Mouse (Mus musculus) lung, adult 2 months (tissue): ENCODE measurements around the gene Cmtm4. TPM values are rescaled to one million over a fixed set of nuclear protein-coding genes. Genes with fewer than 3 reads are reported as not detected.

Source experiments
- DNase-seq: peaks from one replicate; pipeline ENCODE4 v3.0.0; 2022
- H3K4me1 ChIP-seq: fragments of 200-500 bp; 2 replicates; pipeline ENCODE4 v1.6.1; 2011; ENCODE audit warnings: low read length; ENCODE audit not compliant: control insufficient read depth, insufficient read depth
- H3K4me3 ChIP-seq: fragments of 200-500 bp; replicated peaks from 2 replicates; pipeline ENCODE3; 2011; ENCODE audit warnings: low read depth, mild to moderate bottlenecking, control low read depth, low read length; ENCODE audit errors: extremely low read depth
- CTCF ChIP-seq: fragments of 200-500 bp; IDR thresholded peaks from 2 replicates; pipeline ENCODE4 v1.5.1; 2011; ENCODE audit warnings: mild to moderate bottlenecking, low read length, control low read depth; ENCODE audit not compliant: insufficient read depth
- POLR2A ChIP-seq: fragments of 200-500 bp; IDR thresholded peaks from 2 replicates; pipeline ENCODE4 v1.6.1; 2011; ENCODE audit warnings: low read depth, mild to moderate bottlenecking, control low read depth, low read length, borderline replicate concordance; ENCODE audit errors: extremely low read depth
- WGBS: fragments of 180-500 bp; shearing (Covaris S2); methylation state at CpG from one replicate; pipeline ENCODE4 v1.1.7; 2018; 5-methylcytosine and 5-hydroxymethylcytosine counted together
- polyA plus RNA-seq: library from polyadenylated mRNA; depleted of rRNA; stranded (reverse); fragments of >200 nt; gene quantifications from 2 replicates; pipeline ENCODE4 v1.2.3, GENCODE M21; 2012

The Cmtm4 gene
- polyA plus RNA-seq, 1 experiment, result 22.4 TPM

DNA sequence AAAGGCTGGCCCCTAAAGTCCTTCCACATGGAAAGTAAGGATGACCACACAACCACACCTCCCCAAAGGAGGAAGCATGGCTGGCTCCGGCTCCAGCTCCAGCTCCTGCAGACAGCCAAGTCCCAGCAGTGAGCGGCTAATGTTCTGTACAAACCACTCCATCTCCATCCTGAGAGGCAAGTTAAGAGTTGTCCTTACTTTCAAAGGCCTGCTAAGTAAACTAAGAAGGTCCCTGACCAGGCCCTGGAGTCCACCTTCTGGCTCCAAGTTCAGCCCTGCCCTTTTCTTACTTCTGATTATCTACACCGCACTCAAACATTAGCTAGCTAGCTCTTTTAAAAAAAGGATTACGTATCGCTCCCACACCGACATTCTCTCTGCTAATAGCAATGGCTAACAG, 1.8 kb downstream of the Cmtm4 start:
- peak; percentile 46 for DNase-seq
- 70% methylated on average over 6 of the region's 6 CpGs for WGBS
- Histone ChIP-seq H3K4me1 (0 out of 2 replicates have a peak, but pooled peaks cover 2% of the 10 kb centered on the region), H3K4me3 (no peak overlapping the region)
- no peak for TF ChIP-seq POLR2A
- TF ChIP-seq CTCF, result no peak

DNA sequence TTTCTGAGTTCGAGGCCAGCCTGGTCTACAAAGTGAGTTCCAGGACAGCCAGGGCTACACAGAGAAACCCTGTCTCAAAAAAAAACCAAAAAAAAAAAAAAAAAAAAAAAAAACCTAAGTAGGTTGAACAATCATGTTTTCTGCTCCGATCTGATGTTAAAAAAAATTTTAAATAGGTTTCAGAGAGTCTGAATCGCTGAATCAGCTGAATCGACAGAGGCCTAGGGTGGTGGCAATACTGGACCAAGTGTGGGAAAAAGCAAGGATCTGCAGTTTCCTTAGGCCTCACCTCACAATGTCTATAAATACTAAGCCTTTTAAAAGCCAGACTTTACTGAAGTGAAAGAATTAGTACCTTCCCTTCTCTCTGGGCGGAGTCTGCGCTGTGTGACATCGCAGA, 2.5 kb downstream of the Cmtm4 start:
- WGBS, result 91% methylated on average over 7 of the region's 7 CpGs
- TF ChIP-seq POLR2A, result no peak
- no peak for TF ChIP-seq CTCF
- Histone ChIP-seq H3K4me3 (no peak overlapping the region), H3K4me1 (0 out of 2 replicates have a peak, but pooled peaks cover 2% of the 10 kb centered on the region)
- DNase-seq, result no peak

DNA sequence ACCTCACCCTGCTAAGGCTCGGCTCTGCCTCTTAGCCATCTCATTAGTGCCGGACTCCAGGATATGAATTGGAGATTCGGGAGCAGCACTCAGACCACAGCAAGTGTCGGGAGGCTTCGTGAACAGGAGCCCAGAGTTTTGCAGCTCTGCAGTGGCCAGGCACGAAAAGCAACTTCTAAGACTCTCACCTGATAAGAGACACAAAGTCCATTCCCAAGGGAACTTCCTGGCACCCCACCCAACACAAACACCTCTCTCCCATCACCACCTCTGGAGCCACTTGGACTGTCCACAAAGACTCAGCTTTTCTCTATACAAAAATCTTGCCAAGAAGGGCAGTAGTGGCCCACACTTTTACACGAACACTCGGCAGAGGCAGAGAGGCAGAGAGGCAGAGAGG, 5.4 kb downstream of the Cmtm4 start:
- WGBS, result 70% methylated on average over 8 of the region's 8 CpGs
- TF ChIP-seq CTCF, result no peak
- TF ChIP-seq POLR2A, result no peak
- peaks cover 2% of the 10 kb centered on the region; the same call in 1 of the 2 replicates for H3K4me1 ChIP-seq
- no peak overlapping the region for H3K4me3 ChIP-seq
- DNase-seq, result no peak

DNA sequence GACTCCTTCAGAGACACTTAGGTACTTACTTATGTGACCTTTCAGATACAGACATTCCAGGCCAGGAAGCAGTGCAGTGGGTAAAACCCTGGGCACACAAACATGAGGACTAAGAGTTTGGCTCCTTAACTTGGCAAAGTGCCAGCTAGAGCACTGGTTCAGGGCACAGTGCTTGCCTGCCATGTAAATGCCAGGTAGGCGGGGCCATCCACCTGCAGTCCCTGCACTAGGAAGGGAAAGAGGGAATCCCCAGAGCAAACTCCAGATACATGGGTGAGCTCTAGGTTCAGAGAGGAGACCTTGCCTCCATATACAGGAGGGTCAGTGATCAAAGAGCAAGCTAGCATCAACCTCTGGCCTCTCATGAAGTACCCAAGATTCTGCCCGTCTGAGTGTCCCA, 7.6 kb downstream of the Cmtm4 start:
- 67% methylated on average over 2 of the region's 2 CpGs for WGBS
- no peak for TF ChIP-seq CTCF
- no peak for TF ChIP-seq POLR2A
- peak; percentile 23 for DNase-seq
- peaks cover 8% of the 10 kb centered on the region; the same call in 1 of the 2 replicates for H3K4me1 ChIP-seq
- H3K4me3 ChIP-seq, result no peak overlapping the region

DNA sequence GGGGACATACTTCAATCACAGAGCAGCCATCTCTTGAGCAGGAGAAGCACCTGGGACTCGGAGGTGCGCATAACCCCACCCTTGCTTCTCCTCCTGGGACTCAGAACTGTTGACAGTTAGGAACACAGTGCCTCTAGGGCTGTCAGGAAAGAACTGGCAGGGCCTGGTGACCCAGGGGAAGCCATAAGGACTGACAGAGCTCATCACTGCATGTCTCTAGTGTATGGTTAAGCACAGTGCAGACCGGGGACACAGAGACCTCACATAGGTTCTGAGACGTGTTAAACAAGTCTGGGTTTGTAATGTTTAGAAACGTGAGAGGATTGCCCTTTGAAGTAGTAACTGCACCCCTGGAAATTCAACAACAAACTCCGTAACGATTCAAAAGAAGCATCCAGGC, 8.1 kb downstream of the Cmtm4 start:
- WGBS, result 56% methylated on average over 7 of the region's 7 CpGs
- DNase-seq, result no peak
- Histone ChIP-seq H3K4me3 (no peak overlapping the region), H3K4me1 (peaks cover 9% of the 10 kb centered on the region; the same call in 1 of the 2 replicates)
- TF ChIP-seq POLR2A (no peak), CTCF (no peak)

DNA sequence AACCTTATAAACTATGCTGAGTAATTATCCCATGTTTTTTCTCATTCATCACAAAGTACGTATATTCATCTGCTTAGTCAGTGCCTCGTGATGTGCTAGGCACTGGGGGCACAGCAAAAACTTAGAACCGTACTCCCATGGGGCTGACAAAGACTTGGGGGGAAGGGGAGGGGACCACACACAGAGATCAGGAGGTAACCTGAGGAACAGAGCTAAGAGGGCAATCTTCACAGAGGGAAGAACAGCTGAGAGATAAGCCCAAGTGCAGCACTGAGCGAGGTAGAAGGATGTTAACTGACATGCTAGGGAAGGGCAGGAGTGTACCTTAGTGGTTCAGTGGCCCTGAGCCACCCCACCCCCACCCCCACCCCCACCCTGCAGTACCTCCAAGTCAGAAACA, 8.9 kb downstream of the Cmtm4 start:
- 72% methylated on average over 4 of the region's 4 CpGs for WGBS
- peaks cover 10% of the 10 kb centered on the region; the same call in 1 of the 2 replicates for H3K4me1 ChIP-seq
- TF ChIP-seq CTCF (no peak), POLR2A (no peak)
- H3K4me3 ChIP-seq, result no peak overlapping the region
- DNase-seq, result no peak

DNA sequence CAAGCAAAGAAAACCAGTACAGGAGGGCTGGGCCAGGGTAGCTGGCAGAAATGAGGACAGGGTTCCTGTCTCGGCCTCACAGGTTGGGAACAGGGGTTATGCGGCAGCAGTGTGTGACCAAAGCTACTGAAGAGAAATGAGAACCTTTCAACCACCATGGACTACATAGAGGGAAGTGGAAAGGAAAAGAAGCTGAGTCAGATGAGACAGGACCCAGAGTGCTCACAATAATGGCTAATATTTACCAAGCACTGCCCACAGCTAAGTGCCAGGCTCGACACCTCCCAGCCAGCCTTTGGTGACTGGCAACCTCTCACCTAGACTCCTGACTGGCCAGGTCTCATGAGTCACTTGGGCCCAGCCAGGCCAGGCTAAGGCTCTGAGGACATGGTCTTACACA, 11.6 kb downstream of the Cmtm4 start:
- H3K4me3 ChIP-seq, result no peak overlapping the region
- peak; percentile 46 for DNase-seq
- no peak for TF ChIP-seq POLR2A
- no peak for TF ChIP-seq CTCF
- H3K4me1 ChIP-seq, result peaks cover 10% of the 10 kb centered on the region; the same call in 1 of the 2 replicates
- 56% methylated on average over 3 of the region's 3 CpGs for WGBS

DNA sequence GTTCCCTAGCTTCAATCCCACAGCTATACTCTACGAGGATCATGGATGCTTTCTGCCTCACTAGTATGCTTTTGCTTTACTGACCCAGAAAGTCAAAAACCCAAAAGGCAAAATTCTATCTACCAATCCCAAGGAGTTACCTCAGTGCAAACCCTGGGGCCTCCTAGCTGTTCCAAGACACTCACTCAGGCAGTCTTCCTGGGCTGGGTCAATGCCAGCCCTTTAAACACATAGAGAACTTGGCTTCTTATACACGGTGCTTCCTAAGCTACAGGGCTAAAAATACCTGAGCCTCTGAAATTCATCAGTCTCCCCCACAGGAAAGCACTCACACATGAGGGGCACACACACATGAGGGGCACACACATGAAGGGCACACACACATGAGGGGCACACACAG, 12.3 kb downstream of the Cmtm4 start:
- Histone ChIP-seq H3K4me1 (peaks cover 10% of the 10 kb centered on the region; the same call in 1 of the 2 replicates), H3K4me3 (no peak overlapping the region)
- 44% methylated on average over 2 of the region's 2 CpGs for WGBS
- TF ChIP-seq POLR2A (no peak), CTCF (no peak)
- no peak for DNase-seq

DNA sequence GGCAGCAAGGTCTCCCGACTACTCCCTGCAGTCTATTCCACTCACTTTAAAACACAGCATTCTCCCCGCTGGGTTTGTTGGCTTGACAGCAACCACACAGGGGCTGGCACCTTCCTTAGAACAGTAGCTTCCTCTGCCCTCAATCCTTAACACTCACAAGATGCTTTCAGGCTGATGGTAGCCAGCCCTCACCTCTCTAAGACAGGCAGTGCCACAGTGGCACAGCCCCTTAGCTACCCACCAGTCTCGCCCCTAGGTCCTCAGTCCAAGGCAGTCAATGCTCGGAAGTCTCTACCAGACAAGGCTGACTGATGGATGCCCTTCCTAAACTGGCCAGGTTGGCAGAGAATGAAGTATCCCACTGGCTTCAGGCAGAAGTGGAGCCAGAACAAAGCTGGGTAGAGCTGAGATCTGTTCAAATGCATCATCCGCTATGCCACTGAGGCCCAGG, 14.6 kb downstream of the Cmtm4 start:
- Histone ChIP-seq H3K4me3 (no peak overlapping the region), H3K4me1 (peaks cover 9% of the 10 kb centered on the region)
- no peak for DNase-seq
- WGBS, result 82% methylated on average over 5 of the region's 5 CpGs
- TF ChIP-seq POLR2A (no peak), CTCF (no peak)

DNA sequence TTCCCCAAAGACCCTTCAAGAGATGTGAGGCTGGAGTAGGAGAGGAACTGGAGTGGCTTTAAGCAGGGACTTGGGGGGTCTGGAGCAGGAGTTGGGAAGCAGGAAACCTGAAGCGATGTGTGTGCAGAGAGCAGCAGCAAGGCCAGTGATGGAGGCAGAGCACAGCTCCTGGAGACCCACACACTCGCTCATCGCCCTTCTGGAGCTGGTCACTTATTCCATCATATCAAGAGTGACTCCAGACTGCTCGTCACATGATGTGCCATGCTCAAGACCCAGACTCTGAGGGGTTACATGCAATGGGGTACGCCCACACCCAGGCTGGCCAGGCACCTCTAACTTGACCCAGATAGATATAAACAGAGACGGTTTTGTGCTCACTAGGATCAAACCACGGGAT, 15.3 kb downstream of the Cmtm4 start:
- WGBS, result 82% methylated on average over 7 of the region's 7 CpGs
- no peak for DNase-seq
- no peak for TF ChIP-seq CTCF
- no peak for TF ChIP-seq POLR2A
- peaks cover 16% of the 10 kb centered on the region for H3K4me1 ChIP-seq
- H3K4me3 ChIP-seq, result no peak overlapping the region
